Mouse (Mus musculus): ENCODE results near the gene Emc6.
A peak's percentile ranks its signal among the peaks of the same experiment; 100 is the strongest.

The Emc6 gene

DNA sequence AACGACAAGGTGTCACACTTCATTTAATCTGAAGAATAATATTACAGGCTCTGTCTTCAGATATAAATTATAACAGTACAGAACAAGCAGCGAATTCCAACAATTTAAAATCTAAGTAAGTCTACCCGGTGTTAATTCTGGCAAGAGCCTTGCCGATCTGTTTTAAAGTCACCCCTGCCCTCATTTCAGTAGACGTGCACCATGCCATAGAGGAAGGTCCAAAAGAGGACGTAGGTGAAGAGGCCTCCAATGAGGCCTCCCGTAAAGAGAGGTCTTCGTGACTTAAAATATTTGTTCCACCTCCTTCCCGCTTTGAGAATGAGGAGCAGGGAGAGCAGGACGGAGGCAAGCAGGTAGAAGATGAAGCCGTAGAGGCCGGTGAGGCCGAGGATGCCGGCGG, 651 bp downstream of the Emc6 start:
- DNase-seq (ENCODE audit: low read depth, low spot score), result no peak

DNA sequence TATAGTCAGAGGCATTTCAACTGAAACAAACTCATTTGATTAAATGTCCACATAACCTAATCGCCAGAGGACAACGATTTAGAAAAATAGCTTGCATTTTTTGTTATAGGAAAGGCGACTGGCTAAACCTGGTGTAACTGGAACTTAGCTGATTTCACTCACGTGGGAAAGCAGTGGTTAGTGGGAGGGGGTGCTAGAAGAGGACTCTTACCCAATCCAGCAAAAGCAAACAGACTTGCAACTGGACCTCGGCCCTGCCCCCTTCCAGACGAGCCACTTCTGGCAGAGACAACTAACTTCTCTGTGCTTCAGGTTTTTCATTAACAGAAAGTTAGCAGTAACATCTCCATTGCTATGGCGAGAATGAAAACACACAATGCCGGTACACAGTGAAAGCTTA, 1.2 kb downstream of the Emc6 start:
- no peak for DNase-seq (ENCODE audit: low read depth, low spot score)

DNA sequence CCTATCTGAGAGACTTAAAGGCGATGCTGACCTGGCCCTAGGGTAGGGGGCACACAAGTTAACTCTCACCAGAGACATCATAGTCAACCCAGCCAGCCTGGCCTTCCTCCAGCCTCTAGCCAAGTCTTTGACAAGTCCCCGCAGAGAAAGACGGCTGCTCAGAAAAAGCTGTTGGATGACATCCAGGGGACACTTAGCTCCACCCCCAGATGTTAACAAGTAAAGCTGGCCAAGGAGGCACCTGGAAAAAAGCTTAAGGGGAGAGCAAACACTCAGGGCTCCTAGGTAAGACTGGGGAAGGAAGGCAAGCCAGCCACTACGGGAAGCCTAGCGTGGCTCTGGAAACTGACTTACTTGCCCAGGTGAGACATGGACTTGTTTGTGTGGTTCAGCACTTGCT, 4.7 kb downstream of the Emc6 start:
- DNase-seq (ENCODE audit: low read depth, low spot score), result no peak

DNA sequence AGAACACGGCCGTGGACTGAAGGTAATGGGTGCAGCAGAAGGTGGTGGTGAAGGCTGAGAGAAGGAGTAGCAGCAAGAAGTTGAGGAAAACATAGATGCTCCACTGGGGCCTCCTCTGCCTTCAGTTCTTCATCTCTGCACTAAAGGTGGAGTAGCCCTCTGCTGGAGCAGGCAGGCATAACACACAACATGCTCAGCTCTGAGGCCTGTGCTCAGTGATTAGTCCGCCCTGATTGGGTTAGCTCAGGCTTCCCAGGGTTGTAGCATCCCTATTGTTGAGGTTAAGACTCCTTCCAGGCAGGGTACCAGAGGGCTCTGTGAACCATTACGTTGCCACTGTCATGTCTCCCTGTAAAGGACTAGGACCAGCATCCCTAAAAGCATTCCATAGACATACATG, 7.6 kb downstream of the Emc6 start:
- DNase-seq (ENCODE audit: low read depth, low spot score), result peak; percentile 55

DNA sequence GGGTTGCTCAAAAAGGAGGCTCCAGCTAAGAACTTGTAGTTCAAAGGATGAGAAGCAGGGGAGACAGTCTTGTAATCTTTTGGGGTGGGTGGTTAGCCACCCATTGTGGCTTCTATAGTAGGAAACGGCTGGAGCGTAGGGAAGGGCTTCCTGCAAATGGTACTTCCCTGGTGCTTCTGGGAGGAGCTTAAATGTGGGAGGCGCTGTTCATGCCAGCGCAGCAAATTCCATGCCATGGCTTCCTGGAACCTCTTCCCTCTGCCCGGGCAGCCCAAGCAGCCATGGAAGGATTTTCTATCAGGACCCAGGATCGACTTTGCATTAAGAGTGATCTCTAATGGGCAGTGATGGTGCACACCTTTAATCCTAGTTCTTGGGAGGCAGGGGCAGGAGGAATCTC, 8.3 kb downstream of the Emc6 start:
- DNase-seq (ENCODE audit: low read depth, low spot score), result no peak

DNA sequence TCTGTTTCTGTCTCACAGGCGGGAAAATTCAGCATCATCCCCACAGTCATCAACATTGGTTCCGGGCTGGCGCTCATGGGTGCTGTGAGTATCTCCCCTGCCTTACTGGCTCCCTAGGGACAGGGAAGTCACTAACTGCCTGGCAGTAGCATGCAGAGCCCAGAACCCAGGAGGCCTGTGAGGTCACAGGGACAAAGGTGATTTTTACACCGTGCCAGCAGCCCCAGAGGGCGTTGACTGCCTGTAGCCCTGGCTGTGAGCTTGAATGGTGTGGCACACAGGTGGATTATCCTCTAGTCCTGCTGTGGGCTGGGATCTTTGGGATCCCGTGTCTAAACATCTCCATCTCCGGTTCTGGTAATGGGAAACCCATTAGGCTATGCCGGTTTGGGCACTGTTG, 8.8 kb downstream of the Emc6 start:
- no peak for DNase-seq (ENCODE audit: low read depth, low spot score)

DNA sequence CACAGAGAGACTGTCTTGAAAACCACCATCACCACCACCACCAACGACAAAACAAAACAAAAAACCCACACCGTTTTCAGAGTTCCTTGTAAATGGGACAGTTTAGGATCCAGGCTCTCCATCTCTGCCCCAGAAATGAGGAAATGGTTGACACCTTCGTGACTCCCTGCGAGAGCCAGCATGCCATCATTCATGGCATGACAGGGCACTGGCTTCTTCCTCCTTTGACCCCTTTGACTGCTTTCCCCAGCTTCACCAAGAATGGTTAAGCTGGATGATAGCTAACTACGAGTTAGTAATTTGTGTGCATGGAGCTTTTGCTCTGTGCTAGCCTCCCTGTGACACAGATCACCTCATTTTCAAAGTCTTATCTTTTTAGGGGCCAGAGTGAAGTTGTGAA, 14.6 kb downstream of the Emc6 start:
- DNase-seq (ENCODE audit: low read depth, low spot score), result no peak

DNA sequence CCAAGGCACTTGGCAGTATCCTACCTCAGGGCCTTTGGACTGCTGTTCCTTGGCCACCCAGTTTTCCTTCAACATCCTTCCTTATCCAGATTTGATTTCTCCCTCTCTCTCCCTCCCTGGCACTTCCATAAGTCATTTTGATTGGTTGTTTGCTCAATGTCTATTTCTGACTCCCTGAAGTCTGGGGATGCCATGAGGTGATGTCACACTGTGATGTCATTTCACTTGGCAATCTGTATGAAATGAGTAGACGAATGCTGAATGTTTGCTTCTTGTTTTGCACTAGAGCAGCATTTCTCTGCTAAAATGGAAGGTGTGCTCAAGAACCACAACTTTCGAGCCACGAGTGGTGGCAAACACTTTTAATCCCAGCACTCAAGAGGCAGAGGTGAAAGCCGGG, 15.2 kb downstream of the Emc6 start:
- no peak for DNase-seq (ENCODE audit: low read depth, low spot score)

DNA sequence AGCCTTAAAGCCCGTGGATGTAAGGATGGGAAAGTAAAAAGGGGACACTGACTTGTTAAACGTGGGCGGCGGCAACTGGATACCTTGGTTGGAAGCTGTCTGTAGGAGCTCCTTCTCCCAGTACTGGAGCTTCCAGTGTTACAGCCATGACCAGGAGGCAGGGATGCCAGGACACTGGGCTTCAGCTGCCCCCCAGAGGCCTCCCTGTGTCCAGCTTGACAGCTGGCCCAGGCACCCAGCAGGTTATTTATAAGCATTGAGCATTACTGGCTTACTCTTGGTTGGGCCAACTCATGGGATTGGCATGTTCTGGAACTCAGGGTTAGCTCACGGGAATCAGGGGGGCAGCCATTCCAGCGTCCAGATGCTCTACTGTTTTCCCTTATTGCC, 16.0 kb downstream of the Emc6 start:
- DNase-seq (ENCODE audit: low read depth, low spot score), result no peak

DNA sequence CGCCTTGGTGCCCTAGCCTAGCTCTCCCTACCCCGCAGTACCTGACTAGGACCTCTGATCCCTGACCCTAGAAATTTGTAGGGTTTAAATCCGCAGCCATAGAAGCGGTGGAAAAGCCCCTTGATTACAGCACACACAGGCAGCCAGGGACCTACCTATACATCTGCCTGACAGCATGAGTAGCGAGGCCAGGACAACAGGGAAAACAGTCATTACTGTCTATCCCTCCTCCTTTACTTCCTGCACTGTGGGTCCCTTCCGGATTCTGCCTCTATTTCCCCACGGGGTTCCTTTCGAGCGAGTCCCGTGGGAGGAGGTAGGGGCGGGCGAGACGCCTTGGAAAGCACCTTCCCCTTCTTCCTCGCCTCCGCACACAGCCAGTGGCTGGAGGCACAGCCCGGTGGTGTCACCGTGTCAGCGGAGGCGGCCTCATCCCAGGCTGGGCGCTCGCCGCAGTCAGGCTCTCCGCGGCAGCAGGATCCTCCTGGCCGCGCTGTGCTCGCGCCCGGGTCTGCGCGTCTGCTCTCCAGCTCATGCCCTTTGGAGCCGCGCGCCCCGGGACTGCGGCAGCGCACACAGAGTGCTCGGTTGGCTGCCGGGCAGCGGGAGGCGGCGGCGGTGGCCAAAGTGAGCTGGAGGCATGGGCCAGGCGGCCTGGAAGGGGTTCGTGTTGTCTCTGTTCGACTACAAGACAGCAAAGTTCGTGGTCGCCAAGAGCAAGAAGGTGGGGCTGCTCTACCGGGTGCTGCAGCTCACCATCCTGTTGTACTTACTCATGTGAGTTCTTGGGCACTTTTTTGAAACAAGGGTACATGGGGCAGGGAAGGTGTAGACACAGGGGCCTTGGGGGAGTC, 16.7 kb downstream of the Emc6 start, which contains the start of gene P2rx5:
TSS of gene P2rx5 (plus strand) at position 465 of the 854 bp plus-strand sequence.
- peak; percentile 25 for DNase-seq (ENCODE audit: low read depth, low spot score)

DNA sequence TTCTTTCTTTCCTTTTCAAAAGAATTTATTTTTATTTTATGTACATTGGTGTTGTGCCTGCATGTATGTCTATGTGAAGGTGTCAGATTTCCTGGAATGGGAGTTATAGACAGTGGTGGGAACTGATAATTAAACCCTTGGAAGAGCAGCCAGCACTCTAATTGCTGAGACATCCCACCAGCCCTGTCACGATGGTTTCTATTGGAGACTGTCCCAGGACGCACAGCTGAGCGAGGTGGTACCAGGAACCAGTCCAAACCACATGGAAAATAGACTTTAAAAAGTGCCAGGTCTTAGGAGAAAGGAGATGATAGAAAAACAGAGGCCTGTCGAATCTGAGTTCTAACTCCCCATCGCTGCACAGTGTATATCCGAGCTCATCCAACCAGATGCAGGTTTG, 21.8 kb downstream of the Emc6 start:
- DNase-seq (ENCODE audit: low read depth, low spot score), result no peak

DNA sequence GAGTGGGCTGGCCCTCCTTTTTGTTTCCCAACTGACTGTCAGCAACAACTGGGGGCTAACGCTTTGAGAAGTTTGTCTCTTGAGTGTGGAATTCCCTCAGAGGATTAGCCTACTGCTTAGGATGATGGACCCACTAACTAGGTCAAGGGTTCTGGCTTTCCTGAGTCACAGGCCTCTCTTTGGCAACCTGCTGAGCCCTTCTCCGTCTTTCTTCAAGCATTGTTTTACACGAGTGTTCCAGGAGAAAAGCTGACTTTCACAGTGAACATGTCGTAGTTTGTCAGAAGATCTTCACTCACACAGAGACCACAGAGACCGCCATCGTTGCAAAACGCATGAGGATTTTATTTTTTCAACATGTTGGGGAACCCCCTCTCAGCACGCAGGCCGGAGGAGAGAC, 28.6 kb downstream of the Emc6 start:
- no peak for DNase-seq (ENCODE audit: low read depth, low spot score)

DNA sequence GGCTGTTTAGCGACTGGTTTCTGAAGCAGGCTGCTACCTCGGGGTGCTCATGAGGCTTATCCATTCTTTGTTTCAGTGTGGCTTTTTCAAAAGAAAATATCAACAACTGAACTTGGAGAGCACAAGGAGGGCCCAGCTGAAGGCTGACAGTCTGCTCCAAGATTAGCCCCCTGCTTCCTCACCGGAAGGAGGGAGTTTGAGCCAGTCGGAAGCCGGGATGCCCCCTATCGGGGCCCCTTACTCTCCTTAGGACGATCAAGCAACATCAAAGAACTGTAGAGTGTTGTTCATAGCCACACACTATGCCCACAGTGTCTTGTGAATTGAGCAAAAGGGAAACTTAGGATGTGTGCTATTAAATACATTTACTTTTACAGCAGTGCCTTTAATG, 29.9 kb downstream of the Emc6 start:
- no peak for DNase-seq (ENCODE audit: low read depth, low spot score)

DNA sequence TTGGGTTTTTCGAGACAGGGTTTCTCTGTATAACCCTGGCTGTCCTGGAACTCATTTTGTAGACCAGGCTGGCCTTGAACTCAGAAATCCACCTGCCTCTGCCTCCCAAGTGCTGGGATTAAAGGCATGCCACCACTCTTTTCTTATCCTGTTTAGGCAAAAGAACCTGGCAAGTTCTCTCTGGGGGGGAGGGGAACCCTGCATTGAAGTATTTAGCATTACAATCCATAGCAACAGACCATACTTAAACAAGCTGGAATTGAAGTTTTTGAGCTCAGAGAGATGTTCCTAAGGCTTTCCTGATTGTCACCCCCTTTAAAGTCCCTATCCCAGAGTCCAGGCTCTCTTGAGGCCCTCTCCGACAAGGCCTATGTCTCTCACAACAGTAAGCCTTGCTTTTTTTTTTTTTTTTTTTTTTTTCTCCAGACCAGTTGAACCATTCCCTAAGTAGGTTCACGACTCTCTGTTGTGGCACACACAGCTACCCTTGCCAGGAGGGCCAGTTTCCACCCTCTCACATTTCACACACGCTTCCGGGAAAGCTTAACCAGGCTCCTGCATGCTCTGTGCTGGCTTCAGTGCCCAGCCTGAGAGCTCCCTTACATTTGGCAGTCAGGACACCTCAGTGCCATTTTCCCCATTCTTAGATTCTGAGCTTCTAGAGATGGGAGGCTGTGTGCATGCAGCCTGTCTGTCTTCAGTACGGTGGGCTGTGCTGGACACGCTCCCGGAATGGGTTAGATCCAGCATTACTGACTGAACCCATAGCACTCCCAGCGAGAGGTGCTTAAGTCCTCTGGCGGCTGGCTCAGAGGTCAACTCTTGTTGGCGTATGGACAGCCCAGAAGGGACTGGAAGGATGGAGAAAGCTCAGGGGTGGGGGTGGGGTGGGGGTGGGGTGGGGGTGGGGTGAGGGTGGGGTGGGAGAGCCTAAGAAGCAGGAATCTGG, 30.5 kb downstream of the Emc6 start:
- no peak for DNase-seq (ENCODE audit: low read depth, low spot score)

DNA sequence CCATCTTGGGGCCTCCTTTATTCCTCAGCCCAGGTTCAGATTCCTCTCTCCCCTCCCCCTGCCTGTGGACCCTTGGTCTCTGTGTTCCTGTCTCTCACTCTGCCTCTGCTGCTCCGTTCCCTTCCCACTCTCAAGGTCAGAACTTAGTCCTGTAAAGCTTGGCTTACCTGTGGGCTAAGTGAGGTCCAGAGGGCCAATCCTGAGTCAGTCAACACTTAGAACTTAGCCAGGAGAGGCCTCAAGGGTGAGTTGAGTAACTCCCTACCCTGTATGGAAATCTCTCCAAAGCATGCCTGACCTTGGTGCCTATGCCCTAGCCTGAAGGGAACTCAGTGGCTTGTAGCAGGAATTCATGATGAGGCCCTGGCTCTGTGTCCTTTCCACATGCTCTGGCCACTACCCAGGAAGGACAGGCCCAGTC, 32.6 kb downstream of the Emc6 start:
- no peak for DNase-seq (ENCODE audit: low read depth, low spot score)

DNA sequence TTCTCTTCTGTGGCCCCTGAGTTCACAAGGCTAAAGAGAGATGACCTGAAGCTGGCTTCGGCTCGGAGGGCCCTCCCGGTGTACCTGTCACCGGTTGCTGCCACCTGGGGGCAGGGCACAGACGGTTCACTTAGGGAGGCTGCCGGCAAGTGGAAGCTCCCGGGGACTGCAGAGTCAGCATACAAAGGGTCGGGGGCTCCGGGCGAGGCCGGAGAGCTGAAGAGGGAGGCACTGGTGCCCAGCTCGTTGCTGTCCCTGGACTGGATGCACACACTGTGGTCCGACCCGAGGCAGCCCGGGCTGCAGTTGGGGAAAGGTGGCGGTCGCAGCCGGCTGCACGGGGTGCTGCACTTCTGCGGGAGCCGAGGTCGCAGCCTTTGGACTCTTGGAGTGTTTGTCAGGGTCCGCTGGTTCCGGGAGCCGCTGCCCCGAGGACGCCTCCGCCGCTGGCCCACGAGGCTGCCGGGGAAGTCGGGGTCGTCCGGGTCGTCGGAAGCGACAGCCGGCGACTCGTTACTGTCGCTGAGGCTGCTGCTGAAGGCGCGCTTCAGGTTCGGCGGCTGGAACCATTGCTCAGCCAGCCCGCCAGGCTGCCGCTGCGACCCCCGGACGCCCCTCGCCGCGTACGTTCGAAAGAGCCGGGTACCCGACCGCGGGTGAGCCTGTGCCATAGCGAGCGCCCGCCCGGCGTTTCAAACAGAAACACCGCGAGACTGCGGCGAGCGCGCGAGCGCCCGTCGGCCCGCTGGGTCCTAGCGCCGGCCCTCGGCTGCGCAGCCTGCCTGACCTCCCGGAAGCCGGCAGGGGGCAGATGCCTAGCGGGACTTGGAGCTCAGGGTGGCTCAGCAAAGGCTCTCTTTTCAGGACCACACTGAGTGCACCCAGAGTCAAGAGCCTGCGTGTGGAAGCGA, 39.0 kb downstream of the Emc6 start, which contains the start of gene Haspin:
TSS of gene Haspin (minus strand) at position 704 of the 911 bp plus-strand sequence.
- peak; percentile 92 for DNase-seq (ENCODE audit: low read depth, low spot score)

DNA sequence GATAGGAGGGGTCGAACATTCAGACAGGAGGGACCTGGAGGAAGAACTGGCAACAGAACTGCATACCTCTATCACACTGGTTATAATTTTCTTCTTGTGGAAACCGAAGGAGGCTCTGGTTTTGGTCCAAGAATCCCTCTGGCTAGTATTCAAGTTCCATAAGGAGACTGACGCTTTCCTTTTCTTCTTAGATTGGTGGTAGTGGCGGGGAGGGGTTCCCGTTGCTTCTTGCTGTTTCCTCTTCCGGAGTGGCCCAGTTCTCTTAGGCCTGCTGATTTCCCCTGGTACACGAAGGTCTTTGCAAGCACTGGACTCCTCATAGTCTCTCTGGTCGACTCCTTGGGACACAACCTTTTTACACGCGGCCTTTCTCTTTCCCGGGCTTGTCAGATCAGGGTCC, 39.7 kb downstream of the Emc6 start:
- no peak for DNase-seq (ENCODE audit: low read depth, low spot score)

DNA sequence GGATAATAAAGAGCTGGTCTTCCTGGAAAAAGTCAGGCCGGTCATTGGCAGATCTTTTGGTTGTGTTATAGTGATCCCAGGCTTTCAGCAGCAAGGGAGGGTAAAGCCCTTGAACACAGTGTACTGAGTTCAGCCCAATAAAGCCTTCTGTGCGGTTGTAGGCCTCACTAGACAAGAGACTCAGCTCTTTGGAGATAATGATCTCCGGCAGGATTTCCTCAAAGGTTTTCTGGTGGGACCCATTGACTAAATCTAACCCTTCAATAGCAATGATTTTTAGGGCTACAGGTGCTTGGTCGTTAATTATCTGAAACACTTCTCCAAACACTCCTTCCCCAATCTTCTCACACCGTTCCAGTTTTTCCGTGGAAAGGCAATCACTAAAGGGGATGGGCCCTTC, 40.2 kb downstream of the Emc6 start:
- peak; percentile 66 for DNase-seq (ENCODE audit: low read depth, low spot score)

DNA sequence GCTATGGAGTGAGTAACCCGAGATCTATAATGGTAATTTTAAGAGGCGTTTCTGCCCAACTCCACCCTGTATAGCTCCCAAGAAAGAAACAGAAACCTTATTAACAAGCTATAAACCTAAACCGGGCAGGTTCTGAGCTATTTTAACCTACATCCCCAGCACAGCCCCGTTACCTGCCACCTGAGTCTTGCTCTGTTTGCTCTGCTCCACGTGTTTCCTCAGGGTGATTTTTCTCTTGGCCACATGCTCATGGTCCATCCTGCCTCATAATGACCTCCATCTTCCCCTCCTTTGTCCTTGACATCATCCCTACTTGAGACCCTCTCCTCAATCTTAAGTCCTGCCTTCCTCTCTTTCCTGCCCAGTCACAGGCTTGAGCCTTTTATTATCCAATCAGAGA, 42.6 kb downstream of the Emc6 start:
- no peak for DNase-seq (ENCODE audit: low read depth, low spot score)

DNA sequence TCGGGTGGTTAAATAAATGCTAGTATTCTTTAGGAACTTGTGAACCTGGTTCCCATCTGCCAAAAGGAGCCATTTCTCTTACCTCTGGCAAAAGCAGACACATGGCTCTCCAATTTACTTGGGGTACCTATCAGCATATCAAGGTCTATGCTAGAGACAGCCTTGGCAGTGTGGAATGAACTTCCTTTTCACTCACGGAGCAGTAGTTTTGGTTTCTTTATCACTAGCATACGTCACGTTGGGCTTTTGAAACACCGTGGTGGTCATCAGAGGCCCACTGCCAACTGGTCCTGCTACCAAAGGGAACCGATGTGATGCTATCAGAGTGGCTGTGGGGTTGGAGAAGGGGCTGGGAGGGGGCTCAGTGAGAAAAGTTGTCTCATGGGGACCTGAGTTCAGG, 43.8 kb downstream of the Emc6 start:
- peak; percentile 51 for DNase-seq (ENCODE audit: low read depth, low spot score)

DNA sequence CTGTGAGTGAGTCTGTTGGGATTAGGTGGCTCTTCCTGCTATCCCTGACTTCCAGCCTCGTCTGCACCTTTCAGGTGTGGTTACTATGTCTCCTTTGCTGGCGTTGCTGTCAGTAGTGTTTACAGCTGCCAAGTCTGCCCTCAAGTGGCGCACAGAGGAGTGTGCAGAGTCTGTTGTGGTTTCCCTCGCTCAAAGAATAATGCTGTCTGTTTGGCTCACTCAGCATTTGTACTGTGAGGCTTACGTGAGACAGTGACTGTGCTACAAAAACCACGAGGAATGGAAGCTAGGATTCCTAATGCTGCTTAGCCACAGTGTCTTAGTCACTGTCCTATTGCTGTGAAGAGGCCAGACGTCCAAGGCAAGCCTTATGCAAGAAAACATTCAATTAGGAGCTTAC, 45.8 kb downstream of the Emc6 start:
- DNase-seq (ENCODE audit: low read depth, low spot score), result peak; percentile 77

DNA sequence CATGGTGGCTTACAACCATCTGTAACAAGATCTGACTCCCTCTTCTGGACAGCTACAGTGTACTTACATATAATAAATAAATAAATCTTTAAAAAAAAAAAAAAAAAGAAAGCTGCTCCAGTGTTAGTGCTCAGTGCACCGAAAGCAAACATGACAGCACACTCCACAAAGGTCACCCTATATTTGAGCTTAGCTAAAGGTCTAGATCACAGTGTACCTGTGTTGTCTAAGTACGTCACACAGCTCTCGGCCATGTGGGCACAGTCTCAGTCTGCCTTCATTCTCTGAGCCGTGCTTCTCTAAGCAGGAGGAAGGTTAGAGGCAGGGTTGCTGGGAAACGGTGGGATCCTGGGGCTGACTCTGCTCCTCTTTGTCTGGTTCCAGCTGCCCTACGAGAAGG, 50.3 kb downstream of the Emc6 start:
- no peak for DNase-seq (ENCODE audit: low read depth, low spot score)
